Mouse (Mus musculus) CD4-positive, CD25-positive, alpha-beta regulatory T cell, adult 2 months (primary cell): Measurements from ENCODE around the gene Nat8l.
"Not testable (repeated sequence)": the region's sequence is repeated elsewhere in the genome, so short reads cannot be mapped to it uniquely, and the experiment has no call there.

ENCODE experiments used
- DNase-seq: peaks from one replicate; pipeline ENCODE4 v3.0.0-alpha.2; 2012; ENCODE audit warnings: low read depth, low spot score

The Nat8l gene

DNA sequence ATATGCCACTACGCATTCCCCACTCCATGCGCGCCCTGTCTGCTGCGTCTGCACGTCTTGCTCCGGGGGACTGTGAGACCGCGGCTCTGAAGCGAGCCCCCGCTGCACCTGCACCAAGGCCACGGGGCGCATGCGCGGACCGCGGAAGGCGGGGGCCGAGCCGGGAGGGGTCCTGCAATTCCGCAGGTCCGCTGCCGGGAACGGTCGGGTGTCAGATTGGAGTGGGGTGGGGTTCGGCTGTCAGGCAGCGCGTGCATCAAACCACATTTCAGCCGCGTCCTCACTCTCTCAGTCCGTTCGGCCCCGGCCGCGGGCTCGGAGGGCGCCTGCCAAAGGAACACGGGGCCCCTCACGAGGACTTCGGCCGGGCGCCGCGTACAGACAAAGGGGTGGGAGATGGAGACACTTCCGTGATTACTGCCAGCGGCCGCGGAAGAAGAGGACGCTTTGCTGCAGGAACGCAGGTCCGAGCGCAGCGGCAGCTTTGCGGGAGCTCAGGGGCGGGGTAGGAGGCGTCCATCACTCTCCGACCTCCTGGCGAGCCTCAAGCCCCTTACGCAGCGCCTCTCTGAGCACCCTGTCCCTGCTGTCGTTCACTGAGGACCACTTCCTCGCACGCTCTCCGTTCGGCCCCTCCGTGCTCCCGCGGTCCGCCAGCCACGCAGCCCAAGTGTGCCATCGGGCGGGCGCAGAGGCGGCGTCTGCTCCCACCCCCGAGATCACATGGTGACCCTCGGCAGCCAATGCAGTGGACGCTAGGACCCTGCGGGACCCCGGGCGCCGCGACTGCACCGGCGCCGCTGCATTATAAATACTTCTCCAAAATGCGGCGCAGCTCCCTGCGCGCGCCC, at the start of gene Nat8l:
TSS of gene Nat8l (plus strand) at position 142 of the 851 bp plus-strand sequence.
- DNase-seq, result no peak

DNA sequence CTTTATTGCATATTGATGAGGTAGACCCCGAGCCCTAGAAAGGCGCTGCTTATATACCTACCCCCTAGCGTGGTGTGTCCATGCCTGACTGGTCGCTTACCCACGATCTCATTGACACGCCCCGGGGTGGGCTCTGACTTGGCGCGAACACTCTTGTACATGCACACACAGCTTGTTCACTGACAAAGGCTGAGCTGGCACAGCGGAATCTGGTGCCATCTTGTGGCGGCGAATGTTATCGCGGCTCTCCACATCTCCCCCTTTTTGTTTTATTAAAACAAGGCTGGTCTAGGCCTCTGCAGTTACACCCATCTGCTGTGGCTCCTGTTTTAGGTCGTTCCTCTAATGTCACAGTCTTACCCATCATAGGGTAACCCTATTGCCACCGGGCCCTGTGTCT, 48.7 kb upstream of the Nat8l start:
- not testable (repeated sequence) for DNase-seq

DNA sequence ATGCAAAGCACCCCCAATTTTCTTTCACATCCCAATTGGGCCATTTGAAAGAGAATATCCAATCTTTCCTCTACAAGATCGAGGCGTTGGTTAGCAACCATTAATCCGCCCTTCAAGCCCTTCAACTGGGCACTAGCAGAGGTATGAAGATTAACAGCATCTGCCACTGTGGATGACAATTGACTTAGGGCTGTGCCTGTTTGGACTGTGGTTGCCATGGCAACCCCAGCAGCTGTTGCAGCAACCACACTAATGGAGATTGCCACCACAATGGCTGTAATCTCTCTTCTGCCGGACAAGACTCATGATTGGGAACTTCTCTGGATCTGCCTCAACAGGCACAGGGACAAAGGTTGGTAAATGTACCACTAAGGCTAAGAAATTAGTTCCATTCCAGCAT, 47.5 kb upstream of the Nat8l start:
- DNase-seq, result no peak

DNA sequence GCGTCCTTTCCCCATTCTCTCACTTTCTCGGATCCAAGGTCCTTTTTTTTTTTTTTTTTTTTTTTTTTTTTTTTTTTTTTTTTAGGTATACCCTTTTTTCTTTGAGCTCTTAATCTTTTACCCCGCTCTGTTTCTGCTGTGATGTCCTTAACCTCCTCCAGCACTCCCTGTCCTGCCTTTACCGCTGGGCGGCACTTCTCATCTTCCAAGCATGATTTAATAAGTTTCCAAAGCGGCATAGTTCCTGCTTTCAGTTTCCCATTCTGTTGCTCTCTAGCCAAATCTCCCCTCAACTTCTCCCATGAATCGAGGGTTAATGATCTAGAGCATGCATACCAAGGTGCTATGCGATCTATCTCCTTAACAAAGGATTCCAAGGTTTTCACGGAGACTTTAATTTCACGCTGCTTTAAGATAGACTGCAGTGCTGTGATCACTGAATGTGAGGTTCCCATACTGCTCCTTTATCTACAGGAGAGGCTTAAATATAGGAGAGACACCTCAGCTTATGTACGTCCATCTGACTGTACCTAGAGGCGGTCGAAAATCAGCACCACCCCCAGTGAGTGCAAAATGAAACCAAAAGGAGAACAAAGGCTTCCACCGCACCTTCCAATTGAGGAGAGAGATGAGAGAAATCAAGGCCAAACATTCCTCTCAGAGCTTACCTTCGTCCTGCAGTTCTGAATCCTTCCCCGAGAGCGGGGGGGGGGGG, 42.2 kb upstream of the Nat8l start:
- DNase-seq, result no peak

DNA sequence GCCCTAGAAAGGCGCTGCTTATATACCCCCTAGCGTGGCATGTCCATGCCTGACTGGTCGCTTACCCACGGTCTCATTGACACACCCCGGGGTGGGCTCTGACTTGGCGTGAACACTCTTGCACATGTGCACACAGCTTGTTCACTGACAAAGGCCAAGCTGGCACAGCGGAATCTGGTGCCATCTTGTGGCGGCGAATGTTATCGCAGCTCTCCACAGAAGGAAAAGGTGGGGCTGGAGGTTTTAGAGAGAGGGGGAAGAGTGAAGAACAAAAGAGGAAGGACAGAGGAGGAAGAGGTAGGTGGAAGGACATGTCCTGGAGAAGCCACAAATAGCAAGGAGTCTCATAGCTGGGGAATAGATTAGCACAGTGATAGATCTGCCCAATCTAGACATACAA, 41.4 kb upstream of the Nat8l start:
- peak; percentile 72 for DNase-seq

DNA sequence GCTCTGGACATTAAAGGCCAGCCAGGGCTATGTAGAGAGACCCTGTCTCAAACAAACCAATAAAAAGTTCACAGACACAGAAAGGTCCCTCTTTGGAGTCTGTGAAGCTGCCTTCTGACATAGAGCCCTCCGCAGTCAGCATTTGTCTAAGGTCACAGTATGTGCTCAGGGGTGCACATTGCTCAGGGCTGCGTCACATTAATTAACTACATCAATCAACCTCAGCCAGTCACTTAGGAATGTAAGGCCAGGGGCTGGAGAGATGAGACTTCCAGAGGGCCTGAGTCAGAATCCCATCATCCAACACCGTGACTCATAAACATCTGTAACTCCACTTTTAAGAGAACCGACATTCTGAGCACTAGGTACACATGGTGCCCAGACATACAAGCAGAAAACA, 39.9 kb upstream of the Nat8l start:
- no peak for DNase-seq

DNA sequence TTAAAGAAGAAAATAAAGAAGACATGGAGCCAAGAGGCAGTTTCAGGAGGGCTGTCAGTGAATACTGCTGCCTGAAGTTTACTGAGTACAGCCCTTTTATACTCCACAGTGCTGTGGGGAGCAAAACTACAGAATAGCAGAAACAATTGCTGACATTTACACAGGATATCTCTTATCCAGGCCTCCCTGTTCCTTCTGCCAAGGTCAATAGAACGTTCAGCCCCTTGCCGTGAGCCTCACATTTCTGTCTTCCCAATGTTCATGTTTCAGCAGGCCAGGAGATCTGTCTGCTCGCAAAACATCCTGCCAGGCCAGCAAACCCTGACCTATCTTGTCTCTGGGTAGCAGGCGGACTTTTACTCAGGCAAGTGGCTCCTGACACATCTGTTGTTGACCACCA, 36.4 kb upstream of the Nat8l start:
- DNase-seq, result no peak

DNA sequence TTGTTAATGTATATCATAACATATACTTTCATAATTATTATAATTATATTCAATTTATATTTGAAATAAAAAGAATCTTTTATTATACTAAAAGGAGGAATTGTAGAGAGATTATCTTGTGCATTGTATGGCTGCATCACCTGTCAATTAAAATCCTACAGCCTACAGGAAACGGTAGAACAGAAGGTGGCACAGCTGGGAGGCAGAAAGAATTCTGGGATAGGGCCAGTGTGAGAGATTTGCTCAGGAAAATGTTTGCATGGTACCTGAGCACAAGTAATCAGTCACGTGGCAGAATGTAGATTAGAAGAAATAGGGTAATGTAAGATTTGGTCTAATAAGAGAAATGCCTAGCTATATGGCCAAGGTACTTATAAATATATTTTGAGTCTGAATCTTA, 21.0 kb upstream of the Nat8l start:
- DNase-seq, result no peak

DNA sequence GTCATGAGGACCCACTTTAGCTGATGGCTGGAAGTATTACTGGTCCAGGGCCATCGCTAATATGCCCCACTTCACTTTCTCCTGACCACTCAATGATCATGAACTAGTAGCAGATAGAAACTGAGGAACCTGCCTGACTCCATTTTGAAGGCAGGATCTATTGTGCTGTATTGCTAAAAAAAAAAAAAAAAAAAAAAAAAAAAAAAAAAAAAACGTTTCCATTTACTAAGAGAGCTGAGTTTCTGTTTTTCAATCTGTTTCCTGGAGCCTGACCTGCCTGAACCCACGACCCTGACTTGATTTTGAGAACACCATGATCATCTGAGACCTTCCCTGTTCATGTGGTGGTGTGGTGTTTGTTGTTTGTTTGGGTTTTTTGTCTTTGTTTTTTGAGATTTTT, 19.5 kb upstream of the Nat8l start:
- DNase-seq, result no peak

DNA sequence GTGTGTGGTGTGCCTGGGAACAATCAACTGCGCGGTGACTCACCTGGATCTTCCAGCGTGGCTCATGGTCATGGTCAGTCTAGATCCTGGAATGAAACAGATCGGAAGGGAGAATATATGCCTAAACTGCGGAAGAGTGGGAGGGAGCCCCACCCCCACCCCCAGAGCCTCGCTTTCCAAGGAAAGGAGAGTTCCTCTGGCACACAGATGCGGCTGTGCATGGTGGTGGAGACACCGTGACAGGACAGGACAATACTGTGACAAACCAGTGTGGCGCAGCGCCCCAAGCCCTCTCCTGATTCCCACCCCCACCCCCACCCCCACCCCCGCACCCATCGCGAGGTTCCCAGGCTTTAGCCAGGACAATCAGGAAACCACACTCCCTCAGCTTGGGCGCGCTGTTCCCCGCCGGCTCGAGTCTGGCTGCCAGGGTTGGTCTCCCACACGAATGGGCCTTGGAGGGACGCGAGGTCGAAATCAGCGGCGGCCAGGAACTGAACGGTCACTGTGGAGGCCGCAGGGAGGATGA, 13.0 kb upstream of the Nat8l start:
- DNase-seq, result no peak

DNA sequence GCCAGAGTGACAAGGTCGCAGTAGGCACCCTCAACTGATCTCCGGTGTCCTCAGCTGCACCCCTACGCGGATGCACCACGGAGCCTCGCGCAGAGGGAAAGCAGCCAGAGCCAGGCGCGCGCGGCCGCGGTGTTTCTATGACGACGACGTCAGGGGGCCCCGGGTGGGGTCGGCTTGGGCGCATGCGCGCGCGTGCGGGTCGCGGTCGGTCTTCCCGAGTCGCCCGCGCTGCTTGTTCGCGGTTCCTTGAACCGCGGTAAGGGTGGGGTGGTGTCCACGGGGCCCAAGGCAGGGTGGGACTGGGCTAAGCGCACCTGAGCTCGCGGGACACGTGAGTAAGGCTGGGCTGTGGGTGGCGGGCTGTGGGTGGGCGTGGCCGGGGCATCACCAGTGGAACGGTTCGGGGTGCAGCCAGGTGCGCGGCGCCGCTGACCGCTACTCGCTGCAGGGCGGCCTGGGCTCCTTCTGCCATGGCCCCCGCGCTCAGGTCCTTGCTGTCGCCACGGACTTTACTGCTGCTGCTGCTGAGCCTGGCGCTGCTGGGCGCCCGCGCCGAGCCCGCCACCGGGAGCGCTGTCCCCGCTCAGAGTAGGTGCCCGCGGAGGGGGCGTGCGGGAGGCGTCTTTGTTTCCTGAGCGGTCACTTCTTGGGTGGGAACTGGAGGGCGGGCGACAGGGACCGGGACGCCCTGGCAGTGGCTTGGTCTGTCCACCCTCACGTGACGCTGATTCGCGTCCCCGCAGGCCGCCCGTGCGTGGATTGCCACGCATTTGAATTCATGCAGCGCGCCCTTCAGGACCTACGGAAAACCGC, 12.3 kb upstream of the Nat8l start, which contains the start of gene Gm1673:
TSS of gene Gm1673 (plus strand) at position 125 of the 813 bp plus-strand sequence.
- DNase-seq, result peak; percentile 44

DNA sequence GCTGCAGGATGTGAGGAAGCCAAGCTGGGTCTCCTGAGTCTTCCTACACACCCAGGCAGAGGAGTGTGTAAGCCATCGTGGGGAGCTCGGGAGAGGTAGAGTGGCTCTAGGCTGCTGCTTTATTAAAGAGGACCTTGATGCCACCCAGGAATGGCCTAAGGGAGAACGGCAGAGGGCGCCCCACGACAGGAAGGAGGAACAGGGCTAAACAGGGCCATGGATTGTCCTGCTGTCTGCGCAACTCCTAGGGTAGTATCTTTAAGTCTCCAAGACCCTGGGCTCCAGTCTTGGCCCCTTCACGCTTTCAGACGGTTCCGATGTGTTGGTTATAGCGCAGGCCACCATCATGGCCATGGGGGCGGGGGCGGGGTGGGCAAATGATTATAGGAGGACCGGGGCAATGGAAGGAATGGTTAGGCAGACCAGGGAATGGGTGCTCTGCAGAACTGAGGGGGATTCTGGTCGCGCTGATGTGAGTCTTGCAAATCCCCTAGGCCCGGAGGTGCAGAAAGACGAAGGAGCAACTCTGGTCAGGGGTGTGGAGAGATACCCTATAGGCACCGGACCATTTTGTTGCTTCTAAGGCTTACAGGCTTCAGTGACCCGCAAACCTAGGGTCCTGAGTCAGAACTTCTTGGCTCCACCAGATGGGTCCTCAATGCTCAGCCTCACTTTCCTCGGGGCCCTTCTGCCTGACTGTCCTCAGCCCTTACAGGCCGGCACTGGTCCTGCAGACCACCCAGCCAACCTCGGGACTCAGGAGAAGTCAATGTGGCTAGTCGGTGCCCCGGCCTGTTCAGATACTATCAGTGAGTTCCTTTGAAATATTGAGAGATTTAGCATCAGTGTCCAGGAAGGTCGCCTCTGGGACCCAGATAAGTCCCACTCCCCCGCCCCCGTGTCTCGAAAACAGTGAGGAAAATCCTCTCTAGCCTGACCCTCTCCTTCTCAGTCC, 836 bp upstream of the Nat8l start:
- no peak for DNase-seq

DNA sequence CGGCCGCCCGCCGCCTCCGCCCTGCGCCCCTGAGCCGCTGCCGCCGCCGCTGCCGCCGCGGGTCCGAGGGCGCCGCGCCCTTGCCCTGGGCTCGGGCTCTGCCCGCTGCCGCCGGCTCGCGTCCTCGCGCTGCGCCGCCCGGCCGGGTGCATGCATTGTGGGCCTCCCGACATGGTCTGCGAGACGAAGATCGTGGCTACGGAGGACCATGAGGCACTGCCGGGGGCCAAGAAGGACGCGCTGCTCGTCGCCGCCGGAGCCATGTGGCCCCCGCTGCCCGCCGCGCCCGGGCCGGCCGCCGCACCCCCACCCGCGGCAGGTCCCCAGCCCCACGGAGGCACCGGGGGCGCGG, 886 bp downstream of the Nat8l start:
- DNase-seq, result no peak

DNA sequence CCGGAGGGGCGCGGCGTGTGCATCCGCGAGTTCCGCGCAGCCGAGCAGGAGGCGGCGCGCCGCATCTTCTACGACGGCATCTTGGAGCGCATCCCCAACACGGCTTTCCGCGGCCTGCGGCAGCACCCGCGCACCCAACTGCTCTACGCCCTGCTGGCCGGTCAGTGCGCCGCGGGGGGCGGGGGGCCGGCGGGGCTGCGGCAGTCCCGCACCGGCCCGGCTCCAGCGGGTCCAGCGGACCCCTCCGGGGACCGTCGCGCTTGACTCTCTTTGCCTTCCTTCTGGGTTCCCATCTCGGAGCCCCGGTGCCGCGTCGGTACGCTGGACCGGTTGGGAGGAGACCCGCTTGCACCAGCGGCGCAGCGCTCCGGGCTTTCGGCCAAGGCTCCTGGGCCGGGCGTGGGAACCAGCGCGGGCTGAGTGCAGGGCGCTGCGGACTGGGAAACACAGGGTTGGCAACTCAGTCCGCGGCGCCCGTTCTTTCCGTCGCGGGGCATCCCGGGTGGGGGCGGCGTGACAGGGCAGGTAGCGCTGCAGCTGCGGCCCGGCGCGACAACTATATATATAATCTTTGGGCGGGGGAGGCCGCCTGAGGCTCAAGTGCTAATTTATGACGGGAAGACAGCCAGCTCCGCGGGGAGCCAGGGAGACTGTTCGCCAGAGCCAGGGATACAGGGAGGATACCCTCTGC, 1.4 kb downstream of the Nat8l start:
- no peak for DNase-seq

DNA sequence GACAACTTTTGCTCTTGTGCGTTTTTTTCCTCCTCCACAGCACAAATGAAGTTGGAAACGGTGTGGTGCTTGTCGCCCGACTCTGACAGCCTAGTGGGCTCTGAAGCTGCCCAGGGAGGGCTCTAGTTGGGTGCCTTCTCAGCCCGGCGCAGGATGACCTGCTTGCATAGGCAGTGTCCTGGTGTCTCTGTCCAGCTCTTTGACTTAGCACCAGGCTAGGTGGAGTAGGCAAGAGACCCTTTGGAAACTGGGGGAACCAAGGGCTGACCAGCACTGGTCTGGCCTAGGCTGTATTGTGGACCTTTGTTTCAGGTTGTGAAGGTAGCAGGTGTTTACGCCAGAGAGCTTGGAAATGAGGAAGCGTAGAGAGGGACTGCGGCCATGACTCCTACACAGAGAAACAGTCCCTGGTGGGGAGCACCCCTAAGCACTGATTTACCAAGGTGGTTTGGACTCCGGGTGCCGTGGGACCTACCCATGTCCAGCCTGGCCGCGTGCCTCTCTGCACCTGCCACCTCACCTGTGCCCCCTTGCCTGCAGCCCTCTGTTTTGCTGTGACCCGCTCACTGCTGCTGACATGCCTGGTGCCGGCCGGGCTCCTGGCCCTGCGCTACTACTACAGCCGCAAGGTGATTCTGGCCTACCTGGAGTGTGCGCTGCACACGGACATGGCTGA, 2.2 kb downstream of the Nat8l start:
- DNase-seq, result no peak

DNA sequence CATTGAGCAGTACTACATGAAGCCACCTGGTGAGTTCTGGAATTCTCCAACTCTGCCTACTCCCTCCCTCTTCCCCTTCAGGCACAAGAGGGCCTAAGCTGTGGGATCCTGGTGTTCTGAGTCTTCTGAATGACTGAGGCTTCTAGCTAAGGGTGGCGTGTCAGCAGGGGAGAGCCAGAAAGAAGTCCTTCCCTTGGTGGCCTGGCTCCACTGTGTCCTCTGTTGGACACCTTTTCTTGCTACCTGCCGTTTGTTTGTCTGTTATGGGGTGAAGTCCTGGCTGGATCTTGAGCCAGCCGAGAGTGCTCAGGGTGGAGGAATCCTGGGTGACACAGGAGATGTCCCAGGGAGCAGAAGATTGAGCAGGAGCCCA, 2.7 kb downstream of the Nat8l start:
- DNase-seq, result no peak

DNA sequence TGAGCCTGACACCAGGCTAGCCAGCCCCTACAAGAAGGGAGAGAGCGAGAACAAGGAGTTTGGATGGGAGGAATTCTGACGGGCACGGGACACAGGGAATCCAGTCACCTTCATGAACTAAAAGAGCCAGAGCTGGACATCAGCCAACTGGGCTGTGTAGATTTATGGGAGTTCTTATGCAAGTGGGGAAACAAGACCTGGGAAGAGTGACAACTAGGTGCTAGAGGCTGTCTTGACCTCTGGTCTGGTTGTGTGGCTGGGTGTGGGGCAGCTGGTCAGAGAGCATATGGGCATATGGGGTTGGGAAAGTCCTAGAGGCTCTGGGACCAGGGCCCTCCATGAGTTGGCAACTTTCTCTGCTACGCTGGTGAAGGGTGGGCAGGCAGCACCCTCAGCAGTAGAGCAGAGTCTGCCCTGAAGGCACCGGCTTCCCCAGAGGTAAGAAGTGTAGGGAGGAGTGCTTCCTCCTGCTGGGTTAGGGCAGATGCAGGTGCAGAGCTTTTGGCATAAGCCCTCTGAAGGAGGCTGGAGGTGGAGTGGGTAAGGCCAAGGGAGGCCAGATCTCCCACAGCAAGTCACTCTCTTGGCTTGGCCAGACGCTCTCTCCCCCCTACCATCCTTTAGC, 3.8 kb downstream of the Nat8l start:
- DNase-seq, result no peak

DNA sequence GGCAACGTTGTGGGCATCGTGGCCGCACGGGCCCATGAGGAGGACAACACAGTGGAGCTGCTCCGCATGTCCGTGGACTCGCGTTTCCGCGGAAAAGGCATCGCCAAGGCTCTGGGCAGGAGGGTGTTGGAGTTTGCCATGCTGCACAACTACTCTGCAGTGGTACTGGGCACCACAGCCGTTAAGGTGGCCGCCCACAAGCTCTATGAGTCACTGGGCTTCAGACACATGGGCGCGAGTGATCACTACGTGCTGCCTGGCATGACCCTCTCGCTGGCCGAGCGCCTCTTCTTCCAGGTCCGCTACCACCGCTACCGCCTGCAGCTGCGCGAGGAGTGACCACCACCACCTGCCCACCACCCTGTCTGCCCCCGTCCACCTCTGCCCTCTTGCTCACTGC, 5.0 kb downstream of the Nat8l start:
- no peak for DNase-seq

DNA sequence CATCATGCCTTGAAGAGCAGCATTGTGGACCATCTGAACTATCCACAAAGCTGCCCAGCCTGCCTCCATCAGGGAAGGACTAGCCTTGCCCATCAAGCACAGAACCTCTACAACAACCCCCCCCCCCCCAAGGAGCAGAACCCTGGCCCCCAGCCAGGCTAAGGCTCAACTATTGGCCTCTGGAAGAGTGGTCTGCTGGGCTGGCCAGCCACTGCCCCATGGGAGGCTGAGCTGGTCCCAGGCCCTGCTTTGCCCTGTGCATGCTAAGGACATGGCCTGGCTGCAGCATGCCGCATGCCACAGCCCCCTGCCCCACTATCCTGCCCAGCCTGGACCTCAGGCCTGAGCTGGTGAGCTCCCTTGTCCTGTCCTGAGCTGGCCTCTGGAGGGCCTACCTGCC, 5.6 kb downstream of the Nat8l start:
- DNase-seq, result no peak
